Mouse (Mus musculus) brain, adult 2 months (tissue): ENCODE results near the gene Foxo6.

Experiments used
- DNase-seq: peaks from one replicate; pipeline ENCODE4 v3.0.0; 2011; ENCODE audit warnings: low read depth, low spot score

Gene Foxo6

GRCm38 (mm10) chr4:120248800-120249261, 38.3 kb downstream of the Foxo6 start:
- DNase-seq: peak; percentile 79

- peak; percentile 63 for DNase-seq
Measured at GRCm38 (mm10) chr4:120247412-120247811, 39.7 kb downstream of the Foxo6 start.

- DNase-seq: no peak
Measured at GRCm38 (mm10) chr4:120246086-120246485, 41.1 kb downstream of the Foxo6 start.

- DNase-seq: peak; percentile 85
Measured at GRCm38 (mm10) chr4:120242783-120243262, 44.3 kb downstream of the Foxo6 start.

GRCm38 (mm10) chr4:120241106-120241505, 46.0 kb downstream of the Foxo6 start:
- DNase-seq: peak; percentile 45

- DNase-seq: no peak
Measured at GRCm38 (mm10) chr4:120239419-120239818, 47.7 kb downstream of the Foxo6 start.

GRCm38 (mm10) chr4:120233243-120233642, 53.9 kb downstream of the Foxo6 start:
- DNase-seq: no peak

- no peak for DNase-seq
Measured at GRCm38 (mm10) chr4:120232541-120232940, 54.6 kb downstream of the Foxo6 start.

GRCm38 (mm10) chr4:120231982-120232381, 55.2 kb downstream of the Foxo6 start:
- no peak for DNase-seq

GRCm38 (mm10) chr4:120230256-120230649, 56.9 kb downstream of the Foxo6 start:
- DNase-seq: peak; percentile 81

- DNase-seq: no peak
Measured at GRCm38 (mm10) chr4:120229505-120230255, 57.5 kb downstream of the Foxo6 start.

GRCm38 (mm10) chr4:120228613-120229012, 58.5 kb downstream of the Foxo6 start:
- no peak for DNase-seq

- DNase-seq: peak; percentile 29
Measured at GRCm38 (mm10) chr4:120227224-120227623, 59.9 kb downstream of the Foxo6 start.

- no peak for DNase-seq
Measured at GRCm38 (mm10) chr4:120226682-120227081, 60.5 kb downstream of the Foxo6 start.

- DNase-seq: peak; percentile 95
Measured at GRCm38 (mm10) chr4:120225135-120225780, 61.9 kb downstream of the Foxo6 start.

GRCm38 (mm10) chr4:120223805-120224204, 63.3 kb downstream of the Foxo6 start:
- peak; percentile 66 for DNase-seq

- no peak for DNase-seq
Measured at GRCm38 (mm10) chr4:120223108-120223745, 63.9 kb downstream of the Foxo6 start.

- no peak for DNase-seq
Measured at GRCm38 (mm10) chr4:120221708-120222107, 65.4 kb downstream of the Foxo6 start.

- DNase-seq: no peak
Measured at GRCm38 (mm10) chr4:120218878-120219277, 68.3 kb downstream of the Foxo6 start.
